Mouse (Mus musculus) right cerebral cortex, postnatal 4 days (tissue): Measurements from ENCODE around the gene Hvcn1.

Experiments used
- DNase-seq: peaks from one replicate; pipeline ENCODE4 v3.0.0-alpha.2; 2022

Gene Hvcn1

GRCm38 (mm10) chr5:122274785-122275184 lies 68.2 kb downstream of the Hvcn1 start:
- DNase-seq, result no peak

- no peak for DNase-seq
Observed at GRCm38 (mm10) chr5:122278946-122279345, 72.3 kb downstream of the Hvcn1 start.

GRCm38 (mm10) chr5:122279799-122280421 lies 73.3 kb downstream of the Hvcn1 start:
- no peak for DNase-seq

- DNase-seq, result no peak
Observed at GRCm38 (mm10) chr5:122280422-122280826, 73.8 kb downstream of the Hvcn1 start.

GRCm38 (mm10) chr5:122280827-122281462 lies 74.3 kb downstream of the Hvcn1 start:
- DNase-seq, result no peak

- DNase-seq, result no peak
Observed at GRCm38 (mm10) chr5:122283828-122284182, 77.2 kb downstream of the Hvcn1 start.

GRCm38 (mm10) chr5:122284183-122285028 lies 77.8 kb downstream of the Hvcn1 start, which contains the start of gene Pptc7:
TSS of gene Pptc7 (plus strand) at chr5:122284365.
- peak; percentile 97 for DNase-seq

- peak; percentile 38 for DNase-seq
Observed at GRCm38 (mm10) chr5:122285029-122285766, 78.6 kb downstream of the Hvcn1 start.

- no peak for DNase-seq
Observed at GRCm38 (mm10) chr5:122285767-122286150, 79.2 kb downstream of the Hvcn1 start.

GRCm38 (mm10) chr5:122286191-122286590 lies 79.6 kb downstream of the Hvcn1 start:
- no peak for DNase-seq

GRCm38 (mm10) chr5:122287026-122287425 lies 80.4 kb downstream of the Hvcn1 start:
- DNase-seq, result no peak

- DNase-seq, result no peak
Observed at GRCm38 (mm10) chr5:122288147-122288811, 81.7 kb downstream of the Hvcn1 start.

- DNase-seq, result no peak
Observed at GRCm38 (mm10) chr5:122291149-122291548, 84.5 kb downstream of the Hvcn1 start.
